ENCODE assay signal across 12 mouse cellular contexts in genomic region chr7:38226226-38226625, GRCm38 (mm10). TPM values are rescaled to one million over a fixed set of nuclear protein-coding genes. Genes with fewer than 3 reads are reported as not detected.
DNase-seq lines count a peak whose midpoint lies in the region; ATAC-seq and TF ChIP-seq lines count a peak whose summit lies in the region.
"Had no signal": no experiment of that assay in that cellular context is flagged by ENCODE, and none has a peak within 500 bp of the region (broad histone marks: within the 10 kb centered on the region; RNA-seq: fewer than 3 reads in every experiment).

No protein-coding gene starts in this region.

- H3K27ac ChIP-seq in hindbrain, postnatal 0 days = no peak overlapping the region
- no peak overlapping the region for H3K27ac ChIP-seq in hindbrain, embryonic 12.5 days
- 0 out of 2 replicates have a peak overlapping the region, but pooled peaks have one; percentile 9 for H3K27ac ChIP-seq in thymus, adult 2 months (ENCODE audit: control insufficient read depth, insufficient read depth, low read length)
- H3K27ac ChIP-seq in left cerebral cortex, adult 2 months = no peak overlapping the region
- H3K27ac ChIP-seq: midbrain, embryonic 12.5 days had no signal

- no peak for TF ChIP-seq CTCF in hindbrain, postnatal 0 days (IDR thresholded peaks at IDR 0.05; ENCODE audit: low read depth)
- TF ChIP-seq CTCF in thymus, adult 2 months (IDR thresholded peaks at IDR 0.05; ENCODE audit: borderline replicate concordance, control insufficient read depth, extremely low read depth, insufficient read depth, low read length, poor library complexity) = no peak
- TF ChIP-seq CTCF in left cerebral cortex, adult 2 months (IDR thresholded peaks at IDR 0.05) = no peak

- no peak for ATAC-seq in hindbrain, postnatal 0 days
- ATAC-seq in hindbrain, embryonic 12.5 days (ENCODE audit: low FRiP score) = no peak

- H3K4me3 ChIP-seq in hindbrain, postnatal 0 days (ENCODE audit: low read length) = no peak overlapping the region
- no peak overlapping the region for H3K4me3 ChIP-seq in hindbrain, embryonic 12.5 days
- no peak overlapping the region for H3K4me3 ChIP-seq in thymus, adult 2 months (ENCODE audit: control insufficient read depth, insufficient read depth, low read length)
- H3K4me3 ChIP-seq in left cerebral cortex, adult 2 months = no peak overlapping the region

- no peaks in the 10 kb centered on the region for H3K9me3 ChIP-seq in hindbrain, postnatal 0 days (ENCODE audit: low read length)
- no peaks in the 10 kb centered on the region for H3K9me3 ChIP-seq in hindbrain, embryonic 12.5 days (replicated peaks)
- H3K9me3 ChIP-seq: midbrain, embryonic 12.5 days had no signal

- H3K9ac ChIP-seq in hindbrain, postnatal 0 days (replicated peaks; ENCODE audit: low read length) = no peak overlapping the region
- H3K9ac ChIP-seq in hindbrain, embryonic 12.5 days = no peak overlapping the region
- H3K9ac ChIP-seq: midbrain, embryonic 12.5 days had no signal

- H3K4me2 ChIP-seq in hindbrain, postnatal 0 days (ENCODE audit: low read depth, low read length) = peak overlapping the region; percentile 80; the same call in 1 of the 2 replicates
- no peak overlapping the region for H3K4me2 ChIP-seq in hindbrain, embryonic 12.5 days (replicated peaks)

- no peaks in the 10 kb centered on the region for H3K27me3 ChIP-seq in hindbrain, postnatal 0 days (ENCODE audit: insufficient read depth, low read length)
- peaks cover 6% of the 10 kb centered on the region; the same call in 1 of the 2 replicates for H3K27me3 ChIP-seq in hindbrain, embryonic 12.5 days
- no peaks in the 10 kb centered on the region for H3K27me3 ChIP-seq in thymus, adult 2 months (ENCODE audit: control insufficient read depth, insufficient read depth, low read length)

- no peaks in the 10 kb centered on the region for H3K4me1 ChIP-seq in hindbrain, postnatal 0 days (ENCODE audit: insufficient read depth, low read length)
- H3K4me1 ChIP-seq in hindbrain, embryonic 12.5 days = peaks cover 7% of the 10 kb centered on the region; the same call in 1 of the 2 replicates
- peaks cover 32% of the 10 kb centered on the region for H3K4me1 ChIP-seq in thymus, adult 2 months (replicated peaks; ENCODE audit: control insufficient read depth, insufficient read depth, low read length)

- TF ChIP-seq POLR2A in thymus, adult 2 months (IDR thresholded peaks at IDR 0.05; ENCODE audit: control insufficient read depth, extremely low read depth, insufficient read depth, low read length, poor library complexity) = no peak

- H3K36me3 ChIP-seq in hindbrain, postnatal 0 days (ENCODE audit: insufficient read depth, low read length) = no peaks in the 10 kb centered on the region
- no peaks in the 10 kb centered on the region for H3K36me3 ChIP-seq in hindbrain, embryonic 12.5 days
- no peaks in the 10 kb centered on the region for H3K36me3 ChIP-seq in thymus, adult 2 months (ENCODE audit: control insufficient read depth, insufficient read depth, low read length)
- H3K36me3 ChIP-seq: midbrain, embryonic 12.5 days had no signal

- intact Hi-C loops in left cerebral cortex, postnatal 36 days (cut with DNase I) = no loop called here
- intact Hi-C loops in left cerebral cortex, adult 2 months (cut with DNase I) = no loop called here

- WGBS in hindbrain, postnatal 0 days = 85% methylated on average over 2 of the region's 2 CpGs
- 79% methylated on average over 2 of the region's 2 CpGs for WGBS in hindbrain, embryonic 12.5 days
- WGBS in thymus, adult 2 months = 89% methylated on average over 2 of the region's 2 CpGs

- peak; percentile 58 for DNase-seq in cerebellum, adult 9-10 months
- no peak for DNase-seq in cerebellum, adult 11-12 months
- no peak for DNase-seq in hindbrain, postnatal 0 days (ENCODE audit: low spot score)
- no peak for DNase-seq in thymus, adult 2 months
- no peak for DNase-seq in thymus, adult 18-20 months
- no peak for DNase-seq in left cerebral cortex, postnatal 36 days (ENCODE audit: low spot score in 2 of 2)
- no peak for DNase-seq in left cerebral cortex, adult 2 months (ENCODE audit: extremely low spot score in 1 of 2, low spot score in 2 of 2)
- DNase-seq: gastrocnemius, postnatal 25 days; kidney, adult 8-10 months; liver had no signal

RNA-seq across cellular contexts. Expression of gene Plekhf1, which starts 1.6 kb away (rescaled TPM):
- total RNA-seq in hindbrain, postnatal 0 days (2014; rRNA removed) = 1.2 and 2.0 TPM in 2 replicates
- 0.84 and 0.97 TPM in 2 replicates for polyA plus RNA-seq in hindbrain, postnatal 0 days (2015; fragmentation: Nextera tagmentation; extraction: Ambion mirVana)
- 1.8 and 2.1 TPM in 2 replicates for polyA plus RNA-seq in hindbrain, embryonic 12.5 days (2016; fragmentation: Nextera tagmentation; extraction: Ambion mirVana)
- 5.8 and 6.2 TPM in 2 replicates for polyA plus RNA-seq in thymus, adult 2 months (2012; rRNA removed)
- 1 to 10 TPM; 1.7 to 2.1 TPM for total RNA-seq in left cerebral cortex, postnatal 36 days (2021)
- total RNA-seq in left cerebral cortex, adult 2 months (2021) = 1 to 10 TPM; 2.3 to 2.5 TPM

RNA-seq across cellular contexts. Expression of gene 1600014C10Rik, which starts 43.2 kb away (rescaled TPM):
- 34.9 and 35.8 TPM in 2 replicates for total RNA-seq in hindbrain, postnatal 0 days (2014; rRNA removed)
- polyA plus RNA-seq in hindbrain, postnatal 0 days (2015; fragmentation: Nextera tagmentation; extraction: Ambion mirVana) = 25.6 and 26.1 TPM in 2 replicates
- polyA plus RNA-seq in hindbrain, embryonic 12.5 days (2016; fragmentation: Nextera tagmentation; extraction: Ambion mirVana) = 21.4 and 22.3 TPM in 2 replicates
- polyA plus RNA-seq in thymus, adult 2 months (2012; rRNA removed) = 30.9 and 44.8 TPM in 2 replicates
- total RNA-seq in left cerebral cortex, postnatal 36 days (2021) = 10 to 100 TPM; 23.8 to 24.5 TPM
- total RNA-seq in left cerebral cortex, adult 2 months (2021) = 10 to 100 TPM; 20.7 to 24.0 TPM

RNA-seq across cellular contexts. Expression of gene Pop4, which starts 45.0 kb away (rescaled TPM):
- 56.2 and 64.6 TPM in 2 replicates for total RNA-seq in hindbrain, postnatal 0 days (2014; rRNA removed)
- 71.0 and 72.4 TPM in 2 replicates for polyA plus RNA-seq in hindbrain, postnatal 0 days (2015; fragmentation: Nextera tagmentation; extraction: Ambion mirVana)
- 79.8 and 80.1 TPM in 2 replicates for polyA plus RNA-seq in hindbrain, embryonic 12.5 days (2016; fragmentation: Nextera tagmentation; extraction: Ambion mirVana)
- 16.8 and 17.8 TPM in 2 replicates for polyA plus RNA-seq in thymus, adult 2 months (2012; rRNA removed)
- total RNA-seq in left cerebral cortex, postnatal 36 days (2021) = 10 to 100 TPM; 24.1 to 26.0 TPM
- total RNA-seq in left cerebral cortex, adult 2 months (2021) = 10 to 100 TPM; 19.9 to 22.8 TPM
